Mouse (Mus musculus) stomach, adult 2 months (tissue): ENCODE data around the gene Rab39. TPM values are rescaled to one million over a fixed set of nuclear protein-coding genes. Genes with fewer than 3 reads are reported as not detected.

Source experiments
- polyA plus RNA-seq: library from polyadenylated mRNA; depleted of rRNA; stranded (reverse); fragments of >200 nt; gene quantifications from 2 replicates; pipeline ENCODE4 v1.2.3, GENCODE M21; 2012; rRNA removed

Gene Rab39
- polyA plus RNA-seq = 0.03 TPM in 1 of 2 replicates, not detected in the other

DNA sequence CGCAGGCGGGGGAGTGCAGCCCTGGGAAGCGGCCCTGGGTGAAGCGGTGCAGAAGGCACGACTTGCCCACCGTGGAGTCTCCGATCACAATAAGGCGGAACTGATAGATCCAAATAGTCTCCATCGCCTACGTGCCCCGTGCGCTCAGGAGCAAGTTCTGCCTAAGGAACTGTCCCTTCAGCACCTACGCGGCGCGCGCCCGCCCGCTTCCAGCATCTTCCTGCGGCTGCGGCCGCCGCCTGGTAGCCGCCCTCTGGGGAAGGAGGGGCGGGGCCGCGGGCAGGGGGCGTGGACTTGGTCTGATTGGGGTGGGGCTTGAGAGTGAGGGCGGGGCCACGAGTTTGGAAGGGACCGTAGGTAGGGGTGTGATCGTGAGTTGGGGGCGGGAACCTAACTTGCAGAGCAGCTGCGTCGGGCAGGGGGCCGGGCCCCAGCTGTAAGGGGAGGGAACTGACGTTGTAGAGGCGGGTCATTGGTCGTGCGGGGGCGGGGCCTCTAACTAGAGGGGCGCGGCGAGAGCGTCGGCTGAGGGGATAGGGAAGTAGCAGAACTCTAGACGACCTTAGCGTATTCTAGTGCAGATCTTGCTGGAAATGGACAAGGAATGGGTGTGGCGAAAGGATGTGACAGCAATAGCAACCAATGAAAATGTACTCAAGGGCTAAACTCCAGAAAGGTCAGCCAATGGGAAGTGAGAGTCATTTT, at the start of gene Rab39:
TSS of gene Rab39 (minus strand) at position 241 of the 705 bp plus-strand sequence.

DNA sequence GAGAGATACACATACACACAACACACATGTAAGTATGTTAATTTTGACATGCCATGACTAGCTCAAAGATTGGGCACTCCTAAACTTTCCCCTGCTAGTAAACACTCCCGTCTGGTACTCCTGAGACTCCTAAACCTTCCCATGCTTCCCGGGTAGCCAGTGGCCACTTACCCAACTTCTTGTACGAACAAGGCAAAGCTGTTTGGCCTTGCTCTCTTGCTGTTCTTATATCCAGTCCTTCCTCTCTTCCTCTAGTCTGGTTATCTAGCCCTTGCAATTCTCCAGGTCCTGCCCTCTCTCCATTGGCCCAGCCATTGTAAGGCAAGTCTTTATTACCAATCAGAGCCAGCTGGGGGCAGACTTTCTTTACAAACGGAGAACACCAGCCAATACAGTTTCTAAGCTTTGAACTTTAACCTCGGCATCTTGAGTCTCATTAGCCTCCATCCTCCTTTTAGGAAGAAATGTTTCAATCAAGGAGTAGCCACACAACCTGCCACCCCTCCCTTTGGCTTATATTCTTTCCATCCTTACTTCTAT, 36.3 kb downstream of the Rab39 start, which contains the start of gene Cul5:
TSS of gene Cul5 (minus strand) at position 335 of the 540 bp plus-strand sequence.

Other genes starting within 250 kb of the Rab39 start
- 0.16 and 0.70 TPM in 2 replicates for gene Atm, start 169.5 kb downstream of the Rab39 start, polyA plus RNA-seq
- gene Npat, start 169.2 kb downstream of the Rab39 start, polyA plus RNA-seq = 0.24 and 0.48 TPM in 2 replicates
- gene Acat1, start 95.8 kb downstream of the Rab39 start, polyA plus RNA-seq = 11.3 and 13.3 TPM in 2 replicates
- gene Cul5, start 36.2 kb downstream of the Rab39 start, polyA plus RNA-seq = 1.3 and 1.6 TPM in 2 replicates
- 1.5 and 2.0 TPM in 2 replicates for gene Slc35f2, start 65.3 kb upstream of the Rab39 start, polyA plus RNA-seq
- 15.5 and 16.3 TPM in 2 replicates for gene Sln, start 143.9 kb upstream of the Rab39 start, polyA plus RNA-seq